In the genomic region with DNA sequence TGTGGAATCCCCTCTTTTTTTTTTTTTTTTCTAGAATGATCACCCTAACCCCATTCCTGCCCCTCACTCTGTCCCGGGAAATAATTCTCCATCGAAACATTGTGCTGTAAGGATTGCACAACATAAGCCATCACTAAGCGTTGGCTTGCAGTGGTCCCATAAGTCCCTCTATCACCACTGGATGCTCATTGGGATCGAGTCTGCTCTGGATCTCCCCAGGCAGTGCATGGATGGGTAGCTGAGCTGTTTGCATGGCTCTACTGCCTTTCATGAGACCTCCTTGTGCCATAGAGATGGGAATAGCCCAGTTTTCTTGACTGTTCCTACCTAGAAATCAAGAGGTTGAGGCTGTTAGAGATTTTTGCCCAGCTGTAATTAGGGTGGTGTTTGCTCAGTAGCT, we compare ENCODE assay signal across 31 mouse cellular contexts. TPM values are rescaled to one million over a fixed set of nuclear protein-coding genes. Genes with fewer than 3 reads are reported as not detected.
"Had no signal": no experiment of that assay in that cellular context is flagged by ENCODE, and none has a peak within 500 bp of the region (broad histone marks: within the 10 kb centered on the region; RNA-seq: fewer than 3 reads in every experiment).

No protein-coding gene starts in this region.

- H3K4me1 ChIP-seq: liver, embryonic 12.5 days; liver, embryonic 13.5 days; liver, embryonic 15.5 days; megakaryocyte, embryonic 14.5 days; midbrain, embryonic 12.5 days; midbrain, embryonic 15.5 days; neural tube, embryonic 12.5 days had no signal

- ATAC-seq: liver, embryonic 12.5 days; liver, postnatal 0 days; lung, postnatal 0 days; midbrain, embryonic 15.5 days; midbrain, embryonic 16.5 days had no signal

- H3K9ac ChIP-seq: limb, embryonic 12.5 days; limb, embryonic 13.5 days; limb, embryonic 15.5 days; liver, embryonic 12.5 days; liver, embryonic 13.5 days; liver, embryonic 14.5 days; liver, embryonic 15.5 days; liver, postnatal 0 days; lung, embryonic 14.5 days; lung, embryonic 15.5 days; midbrain, embryonic 12.5 days; midbrain, embryonic 15.5 days; neural tube, embryonic 12.5 days had no signal

- H3K36me3 ChIP-seq: limb, embryonic 10.5 days; limb, embryonic 12.5 days; limb, embryonic 13.5 days; limb, embryonic 15.5 days; liver, embryonic 12.5 days; liver, embryonic 13.5 days; liver, embryonic 15.5 days; lung, embryonic 15.5 days; midbrain, embryonic 10.5 days; midbrain, embryonic 12.5 days; midbrain, embryonic 15.5 days; neural tube, embryonic 12.5 days had no signal

- H3K4me3 ChIP-seq: left cerebral cortex, adult 2 months; limb, embryonic 10.5 days; limb, embryonic 12.5 days; limb, embryonic 13.5 days; limb, embryonic 15.5 days; liver, embryonic 12.5 days; liver, embryonic 13.5 days; liver, embryonic 15.5 days; lung, embryonic 15.5 days; megakaryocyte, embryonic 14.5 days; midbrain, embryonic 10.5 days; midbrain, embryonic 12.5 days; midbrain, embryonic 15.5 days; myocyte; neural tube, embryonic 12.5 days had no signal

- DNase-seq: left cerebral cortex, postnatal 4 days; liver; liver, embryonic 13.5 days; liver, postnatal 0 days; lung, adult 18-20 months; lung, adult 2 months; lung, embryonic 14.5 days; lung, postnatal 10 days; lung, postnatal 14 days; lung, postnatal 36 days; lung, postnatal 4 days; midbrain, embryonic 14.5 days had no signal

- H3K27me3 ChIP-seq: liver, embryonic 12.5 days; liver, embryonic 13.5 days; liver, embryonic 15.5 days; lung, embryonic 15.5 days; midbrain, embryonic 12.5 days; midbrain, embryonic 15.5 days; neural tube, embryonic 12.5 days had no signal

- H3K27ac ChIP-seq: left cerebral cortex, adult 2 months; limb, embryonic 10.5 days; limb, embryonic 12.5 days; limb, embryonic 13.5 days; limb, embryonic 15.5 days; liver, embryonic 12.5 days; liver, embryonic 13.5 days; liver, embryonic 14.5 days; liver, embryonic 15.5 days; lung, embryonic 15.5 days; macrophage; midbrain, embryonic 10.5 days; midbrain, embryonic 12.5 days; midbrain, embryonic 15.5 days; neural tube, embryonic 12.5 days had no signal

- H3K4me2 ChIP-seq: limb, embryonic 12.5 days; limb, embryonic 13.5 days; limb, embryonic 15.5 days; liver, embryonic 11.5 days; liver, embryonic 12.5 days; liver, embryonic 13.5 days; liver, embryonic 15.5 days; lung, embryonic 14.5 days; lung, embryonic 15.5 days; midbrain, embryonic 12.5 days; midbrain, embryonic 15.5 days; neural tube, embryonic 12.5 days had no signal

- H3K9me3 ChIP-seq: limb, embryonic 10.5 days; limb, embryonic 12.5 days; limb, embryonic 13.5 days; limb, embryonic 15.5 days; liver, embryonic 12.5 days; liver, embryonic 13.5 days; liver, embryonic 15.5 days; lung, embryonic 15.5 days; megakaryocyte, embryonic 14.5 days; midbrain, embryonic 10.5 days; midbrain, embryonic 12.5 days; midbrain, embryonic 15.5 days; neural tube, embryonic 12.5 days had no signal

RNA-seq across cellular contexts. Expression of a gene that starts 13.0 kb away (rescaled TPM):
- polyA plus RNA-seq: macrophage had no signal
